Mouse (Mus musculus): ENCODE results near the gene Spg21. TPM values are rescaled to one million over a fixed set of nuclear protein-coding genes. Genes with fewer than 3 reads are reported as not detected.

The Spg21 gene
- polyA plus RNA-seq, 1 experiment from 2014 or later = 85.9 TPM

GRCm38 (mm10) chr9:65430401-65430800 is 30.3 kb upstream of the Spg21 start:
- ATAC-seq (replicated peaks; ENCODE audit: low FRiP score, low TSS enrichment, low read depth) = no peak
- no peaks in the 10 kb centered on the region; the same call in 1 of the 2 replicates for H3K27me3 ChIP-seq (replicated peaks; ENCODE audit: control insufficient read depth, insufficient read depth, low read length)
- H3K4me2 ChIP-seq (ENCODE audit: low read length) = no peak overlapping the region
- no peak overlapping the region for H3K4me3 ChIP-seq (ENCODE audit: low read depth, low read length)
- no peaks in the 10 kb centered on the region for H3K4me1 ChIP-seq (replicated peaks; ENCODE audit: control insufficient read depth, insufficient read depth, low read length)
- no peaks in the 10 kb centered on the region for H3K36me3 ChIP-seq (ENCODE audit: control insufficient read depth, insufficient read depth, low read length)
- no peaks in the 10 kb centered on the region for H3K9me3 ChIP-seq (ENCODE audit: control insufficient read depth, low read length)
- no peak overlapping the region for H3K27ac ChIP-seq (ENCODE audit: low read depth)
- no peak for DNase-seq (ENCODE audit: low spot score)
- H3K9ac ChIP-seq (ENCODE audit: low read length) = no peak overlapping the region

GRCm38 (mm10) chr9:65430921-65431320 is 29.8 kb upstream of the Spg21 start:
- ATAC-seq (replicated peaks; ENCODE audit: low FRiP score, low TSS enrichment, low read depth) (no peak), DNase-seq (ENCODE audit: low spot score) (no peak)
- H3K4me3 ChIP-seq (ENCODE audit: low read depth, low read length) = no peak overlapping the region
- no peak overlapping the region for H3K4me2 ChIP-seq (ENCODE audit: low read length)
- H3K9ac ChIP-seq (ENCODE audit: low read length) = no peak overlapping the region
- whole genome bisulfite sequencing = 87% methylated on average over 5 of the region's 5 CpGs
- H3K4me1 ChIP-seq (replicated peaks; ENCODE audit: control insufficient read depth, insufficient read depth, low read length) = no peaks in the 10 kb centered on the region
- H3K36me3 ChIP-seq (ENCODE audit: control insufficient read depth, insufficient read depth, low read length) = no peaks in the 10 kb centered on the region
- no peaks in the 10 kb centered on the region for H3K9me3 ChIP-seq (ENCODE audit: control insufficient read depth, low read length)
- H3K27ac ChIP-seq (ENCODE audit: low read depth) = no peak overlapping the region
- no peaks in the 10 kb centered on the region; the same call in 1 of the 2 replicates for H3K27me3 ChIP-seq (replicated peaks; ENCODE audit: control insufficient read depth, insufficient read depth, low read length)

GRCm38 (mm10) chr9:65432236-65432635 is 28.5 kb upstream of the Spg21 start:
- WGBS = 2% methylated on average over 3 of the region's 3 CpGs
- no peak for ATAC-seq (replicated peaks; ENCODE audit: low FRiP score, low TSS enrichment, low read depth)

GRCm38 (mm10) chr9:65434140-65434539 is 26.6 kb upstream of the Spg21 start:
- H3K4me3 ChIP-seq (ENCODE audit: low read depth, low read length) = no peak overlapping the region
- H3K9me3 ChIP-seq (ENCODE audit: control insufficient read depth, low read length) = no peaks in the 10 kb centered on the region
- no peak overlapping the region for H3K27ac ChIP-seq (ENCODE audit: low read depth)
- H3K9ac ChIP-seq (ENCODE audit: low read length) = no peak overlapping the region
- no peaks in the 10 kb centered on the region; the same call in 1 of the 2 replicates for H3K4me1 ChIP-seq (replicated peaks; ENCODE audit: control insufficient read depth, insufficient read depth, low read length)
- 62% methylated on average over 5 of the region's 5 CpGs for WGBS
- H3K4me2 ChIP-seq (ENCODE audit: low read length) = no peak overlapping the region
- 0 out of 2 replicates have a peak, but pooled peaks cover 4% of the 10 kb centered on the region for H3K36me3 ChIP-seq (ENCODE audit: control insufficient read depth, insufficient read depth, low read length)
- DNase-seq (ENCODE audit: low spot score) (peak; percentile 60), ATAC-seq (replicated peaks; ENCODE audit: low FRiP score, low TSS enrichment, low read depth) (no peak)
- no peaks in the 10 kb centered on the region; the same call in 1 of the 2 replicates for H3K27me3 ChIP-seq (replicated peaks; ENCODE audit: control insufficient read depth, insufficient read depth, low read length)

More at GRCm38 (mm10) chr9:65432236-65432635, 28.5 kb upstream of the Spg21 start:
- Histone ChIP-seq H3K9me3 (ENCODE audit: control insufficient read depth, low read length) (no peaks in the 10 kb centered on the region), H3K4me3 (ENCODE audit: low read depth, low read length) (no peak overlapping the region), H3K9ac (ENCODE audit: low read length) (no peak overlapping the region), H3K27ac (ENCODE audit: low read depth) (no peak overlapping the region), H3K4me2 (ENCODE audit: low read length) (no peak overlapping the region), H3K4me1 (replicated peaks; ENCODE audit: control insufficient read depth, insufficient read depth, low read length) (no peaks in the 10 kb centered on the region; the same call in 1 of the 2 replicates), H3K36me3 (ENCODE audit: control insufficient read depth, insufficient read depth, low read length) (no peaks in the 10 kb centered on the region), H3K27me3 (replicated peaks; ENCODE audit: control insufficient read depth, insufficient read depth, low read length) (no peaks in the 10 kb centered on the region; the same call in 1 of the 2 replicates)
- peak; percentile 91 for DNase-seq (ENCODE audit: low spot score)

GRCm38 (mm10) chr9:65435211-65435610 is 25.5 kb upstream of the Spg21 start:
- no peaks in the 10 kb centered on the region for H3K9me3 ChIP-seq (ENCODE audit: control insufficient read depth, low read length)
- 73% methylated on average over 4 of the region's 4 CpGs for WGBS
- H3K4me2 ChIP-seq (ENCODE audit: low read length) = no peak overlapping the region
- DNase-seq (ENCODE audit: low spot score) (no peak), ATAC-seq (replicated peaks; ENCODE audit: low FRiP score, low TSS enrichment, low read depth) (no peak; the same call in 1 of the 2 replicates)
- H3K36me3 ChIP-seq (ENCODE audit: control insufficient read depth, insufficient read depth, low read length) = 0 out of 2 replicates have a peak, but pooled peaks cover 6% of the 10 kb centered on the region
- 0 out of 2 replicates have a peak overlapping the region, but pooled peaks have one; percentile 92 for H3K4me3 ChIP-seq (ENCODE audit: low read depth, low read length)
- no peaks in the 10 kb centered on the region; the same call in 1 of the 2 replicates for H3K4me1 ChIP-seq (replicated peaks; ENCODE audit: control insufficient read depth, insufficient read depth, low read length)
- no peak overlapping the region for H3K9ac ChIP-seq (ENCODE audit: low read length)
- no peak overlapping the region for H3K27ac ChIP-seq (ENCODE audit: low read depth)
- no peaks in the 10 kb centered on the region; the same call in 1 of the 2 replicates for H3K27me3 ChIP-seq (replicated peaks; ENCODE audit: control insufficient read depth, insufficient read depth, low read length)

- H3K9me3 ChIP-seq (ENCODE audit: control insufficient read depth, low read length) = no peaks in the 10 kb centered on the region
- ATAC-seq (replicated peaks; ENCODE audit: low FRiP score, low TSS enrichment, low read depth) (peak; percentile 85), DNase-seq (ENCODE audit: low spot score) (peak; percentile 94)
- peak within 1 kb of the TSS; percentile 53 for H3K4me2 ChIP-seq (ENCODE audit: low read length)
- peak within 1 kb of the TSS; percentile 92 for H3K4me3 ChIP-seq (ENCODE audit: low read depth, low read length)
- under 1% methylated on average over 54 of the region's 54 CpGs for WGBS
- peak within 1 kb of the TSS; percentile 74 for H3K9ac ChIP-seq (ENCODE audit: low read length)
- no peaks in the 10 kb centered on the region; the same call in 1 of the 2 replicates for H3K27me3 ChIP-seq (replicated peaks; ENCODE audit: control insufficient read depth, insufficient read depth, low read length)
- H3K36me3 ChIP-seq (ENCODE audit: control insufficient read depth, insufficient read depth, low read length) = peaks cover 12% of the 10 kb centered on the region
- no peak within 1 kb of the TSS for H3K27ac ChIP-seq (ENCODE audit: low read depth)
- H3K4me1 ChIP-seq (replicated peaks; ENCODE audit: control insufficient read depth, insufficient read depth, low read length) = no peaks in the 10 kb centered on the region; the same call in 1 of the 2 replicates
These were observed 25.0 kb upstream of the Spg21 start, which contains the start of gene Mtfmt for GRCm38 (mm10) chr9:65435671-65436301. TSS of gene Mtfmt (plus strand) at chr9:65435782.

- 95% methylated on average over 4 of the region's 4 CpGs for WGBS
- Histone ChIP-seq H3K4me1 (replicated peaks; ENCODE audit: control insufficient read depth, insufficient read depth, low read length) (no peaks in the 10 kb centered on the region), H3K4me2 (ENCODE audit: low read length) (no peak overlapping the region), H3K36me3 (ENCODE audit: control insufficient read depth, insufficient read depth, low read length) (peaks cover 77% of the 10 kb centered on the region), H3K27ac (ENCODE audit: low read depth) (no peak overlapping the region), H3K4me3 (ENCODE audit: low read depth, low read length) (no peak overlapping the region), H3K9ac (ENCODE audit: low read length) (no peak overlapping the region), H3K9me3 (ENCODE audit: control insufficient read depth, low read length) (no peaks in the 10 kb centered on the region), H3K27me3 (replicated peaks; ENCODE audit: control insufficient read depth, insufficient read depth, low read length) (no peaks in the 10 kb centered on the region)
- ATAC-seq (replicated peaks; ENCODE audit: low FRiP score, low TSS enrichment, low read depth) (no peak), DNase-seq (ENCODE audit: low spot score) (no peak)
These were observed 16.1 kb upstream of the Spg21 start for GRCm38 (mm10) chr9:65444692-65445091.

- H3K36me3 ChIP-seq (ENCODE audit: control insufficient read depth, insufficient read depth, low read length) = peaks cover 79% of the 10 kb centered on the region
These were observed 12.8 kb upstream of the Spg21 start for GRCm38 (mm10) chr9:65447951-65448350.

GRCm38 (mm10) chr9:65458975-65459374 is 1.8 kb upstream of the Spg21 start:
- no peak for ATAC-seq (replicated peaks; ENCODE audit: low FRiP score, low TSS enrichment, low read depth)
- Histone ChIP-seq H3K4me1 (replicated peaks; ENCODE audit: control insufficient read depth, insufficient read depth, low read length) (peaks cover 15% of the 10 kb centered on the region), H3K36me3 (ENCODE audit: control insufficient read depth, insufficient read depth, low read length) (no peaks in the 10 kb centered on the region), H3K4me2 (ENCODE audit: low read length) (no peak overlapping the region), H3K9ac (ENCODE audit: low read length) (no peak overlapping the region), H3K9me3 (ENCODE audit: control insufficient read depth, low read length) (no peaks in the 10 kb centered on the region), H3K27ac (ENCODE audit: low read depth) (no peak overlapping the region), H3K27me3 (replicated peaks; ENCODE audit: control insufficient read depth, insufficient read depth, low read length) (no peaks in the 10 kb centered on the region), H3K4me3 (ENCODE audit: low read depth, low read length) (no peak overlapping the region)
- 78% methylated on average over 2 of the region's 2 CpGs for WGBS
- no peak for DNase-seq (ENCODE audit: low spot score)

More at GRCm38 (mm10) chr9:65447951-65448350, 12.8 kb upstream of the Spg21 start:
- WGBS = 88% methylated on average over 6 of the region's 6 CpGs
- DNase-seq (ENCODE audit: low spot score) = no peak
- Histone ChIP-seq H3K27ac (ENCODE audit: low read depth) (no peak overlapping the region), H3K9me3 (ENCODE audit: control insufficient read depth, low read length) (no peaks in the 10 kb centered on the region), H3K4me2 (ENCODE audit: low read length) (no peak overlapping the region), H3K4me1 (replicated peaks; ENCODE audit: control insufficient read depth, insufficient read depth, low read length) (no peaks in the 10 kb centered on the region), H3K9ac (ENCODE audit: low read length) (no peak overlapping the region), H3K4me3 (ENCODE audit: low read depth, low read length) (no peak overlapping the region), H3K27me3 (replicated peaks; ENCODE audit: control insufficient read depth, insufficient read depth, low read length) (no peaks in the 10 kb centered on the region)
- no peak for ATAC-seq (replicated peaks; ENCODE audit: low FRiP score, low TSS enrichment, low read depth)

All from intestine, embryonic 14.5 days (tissue).